Mouse (Mus musculus): Measurements from ENCODE around the gene Hbb-bt.

DNA sequence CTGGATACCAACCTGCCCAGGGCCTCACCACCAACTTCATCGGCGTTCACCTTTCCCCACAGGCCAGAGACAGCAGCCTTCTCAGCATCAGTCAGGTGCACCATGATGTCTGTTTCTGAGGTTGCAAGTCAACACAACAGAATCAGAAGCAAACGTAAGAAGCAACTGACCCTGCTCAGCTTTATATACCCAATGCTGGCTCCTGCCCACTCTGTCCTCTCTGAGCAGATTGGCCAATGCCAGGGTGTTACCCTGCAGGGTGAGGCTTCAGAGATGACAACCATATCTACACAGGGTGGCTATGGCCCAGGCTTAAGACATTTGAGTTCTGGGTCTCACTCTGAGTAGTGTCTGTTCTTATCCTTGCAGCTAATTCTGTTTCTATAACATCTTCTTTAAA lies at the start of gene Hbb-bt:
- TF ChIP-seq CTCF (IDR thresholded peaks at IDR 0.05; ENCODE audit: low read depth, low read length) (no peak), GATA2 (IDR thresholded peaks at IDR 0.05; ENCODE audit: borderline replicate concordance, low read depth, low read length) (no peak), POLR2AphosphoS5 (IDR thresholded peaks at IDR 0.05; ENCODE audit: insufficient replicate concordance, low read depth, low read length) (no peak)

Data from G1E (cell line).